Comparison of ENCODE assay signal across 43 mouse cellular contexts in the genomic region with DNA sequence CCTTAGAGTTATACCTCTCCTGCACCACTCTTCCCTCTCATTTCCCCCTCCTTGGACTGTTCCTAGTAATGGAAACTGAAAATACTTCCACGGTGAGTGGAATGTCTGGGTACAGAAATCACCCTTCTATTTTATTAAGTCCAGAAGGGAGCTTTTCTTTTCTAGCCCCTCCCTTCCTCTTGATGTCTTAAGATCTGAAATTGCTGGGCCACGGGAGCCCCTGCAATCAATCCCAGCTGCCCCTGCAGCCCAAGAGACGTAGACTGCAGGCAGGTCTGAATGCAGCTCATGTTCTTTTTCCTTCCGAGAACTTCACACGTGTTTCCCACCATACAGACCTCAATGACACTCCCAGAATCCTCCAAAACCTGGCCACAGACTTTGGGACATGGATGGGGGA. TPM values are rescaled to one million over a fixed set of nuclear protein-coding genes. Genes with fewer than 3 reads are reported as not detected.
"Had no signal": no experiment of that assay in that cellular context is flagged by ENCODE, and none has a peak within 500 bp of the region (broad histone marks: within the 10 kb centered on the region; RNA-seq: fewer than 3 reads in every experiment).

No protein-coding gene starts in this region.

- ATAC-seq: hindbrain, embryonic 16.5 days; inflammation-experienced regulatory T-cells, adult 6 months; intestine, embryonic 15.5 days; intestine, postnatal 0 days had no signal

- H3K4me2 ChIP-seq: heart, embryonic 12.5 days; hindbrain, embryonic 12.5 days; hindbrain, embryonic 14.5 days; intestine, embryonic 15.5 days; limb, embryonic 12.5 days; liver, embryonic 11.5 days; liver, embryonic 13.5 days had no signal

- H3K36me3 ChIP-seq: heart, embryonic 10.5 days; heart, embryonic 12.5 days; hindbrain, embryonic 10.5 days; hindbrain, embryonic 12.5 days; intestine, embryonic 15.5 days; limb, embryonic 12.5 days; liver, embryonic 13.5 days had no signal

- H3K4me3 ChIP-seq: gastrocnemius, adult 2 months; heart, embryonic 10.5 days; heart, embryonic 12.5 days; hindbrain, embryonic 10.5 days; hindbrain, embryonic 12.5 days; intestine, embryonic 15.5 days; limb, embryonic 12.5 days; liver, embryonic 13.5 days had no signal

- H3K27ac ChIP-seq: gastrocnemius, adult 2 months; heart, embryonic 10.5 days; hindbrain, embryonic 10.5 days; hindbrain, embryonic 12.5 days; hindbrain, embryonic 14.5 days; intestine, embryonic 15.5 days; kidney, postnatal 0 days; limb, embryonic 12.5 days; liver, embryonic 13.5 days had no signal

- H3K9ac ChIP-seq: heart, embryonic 12.5 days; hindbrain, embryonic 12.5 days; hindbrain, embryonic 14.5 days; intestine, embryonic 15.5 days; limb, embryonic 12.5 days; liver, embryonic 13.5 days had no signal

- H3K9me3 ChIP-seq: heart, embryonic 10.5 days; heart, embryonic 12.5 days; hindbrain, embryonic 10.5 days; hindbrain, embryonic 12.5 days; intestine, embryonic 15.5 days; limb, embryonic 12.5 days; liver, embryonic 13.5 days had no signal

- H3K27me3 ChIP-seq: hindbrain, embryonic 12.5 days; intestine, embryonic 15.5 days; liver, embryonic 13.5 days had no signal

- DNase-seq: gastrocnemius, adult 2 months; gastrocnemius, postnatal 10 days; gastrocnemius, postnatal 25 days; heart, adult 18-20 months; heart, postnatal 10 days; heart, postnatal 4 days; kidney, adult 18-20 months; kidney, adult 8-10 months; kidney, postnatal 14 days; kidney, postnatal 36 days; layer of hippocampus, adult 9-11 months; layer of hippocampus, postnatal 36 days; left cerebral cortex, postnatal 4 days; liver; liver, embryonic 13.5 days had no signal

- H3K4me1 ChIP-seq: heart, embryonic 10.5 days; heart, embryonic 12.5 days; hindbrain, embryonic 10.5 days; hindbrain, embryonic 12.5 days; intestine, embryonic 15.5 days; liver, embryonic 13.5 days had no signal

RNA-seq across cellular contexts. Expression of a gene that starts 32.3 kb away (rescaled TPM):
- total RNA-seq: gastrocnemius, postnatal 25 days; granulocyte monocyte progenitor cell, adult 5-6 weeks; heart, adult 18-20 months; heart, postnatal 10 days; heart, postnatal 25 days had no signal
- polyA plus RNA-seq: heart, embryonic 14.5 days; heart, embryonic 16.5 days; inflammation-experienced regulatory T-cells, adult 6 months; liver, embryonic 13.5 days had no signal

RNA-seq across cellular contexts. Expression of a gene that starts 34.8 kb away (rescaled TPM):
- total RNA-seq: layer of hippocampus, adult 18-20 months; layer of hippocampus, postnatal 14 days; left cerebral cortex, adult 8-10 months; left cerebral cortex, postnatal 10 days; left cerebral cortex, postnatal 25 days had no signal
- polyA plus RNA-seq: inflammation-experienced regulatory T-cells, adult 6 months had no signal

RNA-seq across cellular contexts. Expression of a gene that starts 37.8 kb away (rescaled TPM):
- total RNA-seq: gastrocnemius, adult 2 months; gastrocnemius, postnatal 10 days; gastrocnemius, postnatal 25 days; gastrocnemius, postnatal 4 days; granulocyte monocyte progenitor cell, adult 5-6 weeks; heart, adult 18-20 months; heart, adult 8-10 months; heart, postnatal 10 days; heart, postnatal 25 days; heart, postnatal 4 days; layer of hippocampus, adult 18-20 months; layer of hippocampus, adult 8-10 months; layer of hippocampus, postnatal 14 days; layer of hippocampus, postnatal 36 days; left cerebral cortex, adult 18-20 months; left cerebral cortex, adult 8-10 months; left cerebral cortex, postnatal 10 days; left cerebral cortex, postnatal 25 days; left cerebral cortex, postnatal 4 days had no signal
- polyA plus RNA-seq: heart, embryonic 10.5 days; heart, embryonic 12.5 days; heart, embryonic 14.5 days; heart, embryonic 16.5 days; hindbrain, embryonic 10.5 days; hindbrain, embryonic 12.5 days; hindbrain, embryonic 14.5 days; hindbrain, embryonic 16.5 days; inflammation-experienced regulatory T-cells, adult 6 months; intestine, embryonic 15.5 days; intestine, postnatal 0 days; kidney, embryonic 14.5 days; kidney, postnatal 0 days; large intestine, adult 2 months; limb, embryonic 12.5 days; limb, embryonic 14.5 days; liver, embryonic 11.5 days; liver, embryonic 13.5 days had no signal

RNA-seq across cellular contexts. Expression of a gene that starts 44.9 kb away (rescaled TPM):
- total RNA-seq: gastrocnemius, adult 2 months; granulocyte monocyte progenitor cell, adult 5-6 weeks; layer of hippocampus, adult 18-20 months; layer of hippocampus, adult 8-10 months; layer of hippocampus, postnatal 14 days; layer of hippocampus, postnatal 36 days; left cerebral cortex, adult 18-20 months; left cerebral cortex, adult 8-10 months; left cerebral cortex, postnatal 10 days; left cerebral cortex, postnatal 25 days; left cerebral cortex, postnatal 4 days had no signal
- polyA plus RNA-seq: hindbrain, embryonic 10.5 days; inflammation-experienced regulatory T-cells, adult 6 months; limb, embryonic 12.5 days had no signal

RNA-seq across cellular contexts. Expression of a gene that starts 57.0 kb away (rescaled TPM):
- total RNA-seq: granulocyte monocyte progenitor cell, adult 5-6 weeks; layer of hippocampus, adult 8-10 months; layer of hippocampus, postnatal 36 days; left cerebral cortex, adult 18-20 months; left cerebral cortex, postnatal 4 days had no signal
- polyA plus RNA-seq: heart, embryonic 10.5 days; hindbrain, embryonic 10.5 days; inflammation-experienced regulatory T-cells, adult 6 months; limb, embryonic 12.5 days; liver, embryonic 11.5 days had no signal
